Mouse (Mus musculus) liver, adult 2 months (tissue): ENCODE data around the gene Nebl.

ENCODE experiments used
- CTCF ChIP-seq: fragments of 200-500 bp; IDR thresholded peaks from 2 replicates; pipeline ENCODE4 v1.5.1; 2011; ENCODE audit warnings: low read depth, low read length, control low read depth
- POLR2A ChIP-seq: fragments of 200-500 bp; IDR thresholded peaks from 2 replicates; pipeline ENCODE4 v1.6.1; 2011; ENCODE audit warnings: low read length, control low read depth; ENCODE audit not compliant: insufficient read depth; ENCODE audit errors: extremely low read depth

DNA sequence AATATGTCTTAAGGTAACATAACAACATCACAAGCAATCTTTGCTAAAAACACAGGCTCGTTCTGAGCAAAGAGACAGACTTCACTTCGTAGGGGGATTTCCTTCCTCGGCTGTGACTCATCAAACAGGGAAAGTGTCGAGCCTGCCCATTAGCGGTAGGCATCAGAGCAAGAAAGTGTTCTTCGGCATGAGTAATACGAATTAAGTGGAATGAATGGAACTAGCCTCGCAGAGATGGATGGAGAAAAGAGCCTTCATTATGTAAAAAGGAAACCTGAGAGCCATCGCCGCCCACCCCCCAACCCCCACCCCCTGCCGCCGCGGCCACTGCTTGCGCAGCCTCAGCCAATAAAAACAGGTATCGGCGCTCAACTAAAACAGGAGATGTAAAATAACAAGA lies 10.3 kb upstream of the Nebl start:
- TF ChIP-seq CTCF (no peak), POLR2A (no peak)
